Mouse (Mus musculus) forebrain, embryonic 13.5 days (tissue): Measurements from ENCODE around the gene Gm20388. TPM values are rescaled to one million over a fixed set of nuclear protein-coding genes. Genes with fewer than 3 reads are reported as not detected.

Experiments used
- ATAC-seq: fragments of 200-750 bp; cut with Nextera tagmentation; 2 replicates; pipeline ENCODE4 v1.8.0; 2017
- H3K27ac ChIP-seq: fragments of 300-500 bp; sonication (generic); 2 replicates; pipeline ENCODE4 v1.5.1; 2015; ENCODE audit warnings: inconsistent platforms, mild to moderate bottlenecking, moderate library complexity
- H3K27me3 ChIP-seq: fragments of 300-500 bp; sonication (generic); 2 replicates; pipeline ENCODE4 v1.6.1; 2015; ENCODE audit warnings: mild to moderate bottlenecking, inconsistent platforms
- H3K36me3 ChIP-seq: fragments of 300-500 bp; sonication (generic); 2 replicates; pipeline ENCODE4 v1.6.1; 2015; ENCODE audit warnings: mild to moderate bottlenecking, inconsistent platforms; ENCODE audit not compliant: poor library complexity, severe bottlenecking
- H3K4me1 ChIP-seq: fragments of 300-500 bp; sonication (generic); 2 replicates; pipeline ENCODE4 v1.6.1; 2015; ENCODE audit warnings: inconsistent platforms
- H3K4me2 ChIP-seq: fragments of 300-500 bp; sonication (generic); 2 replicates; pipeline ENCODE4 v1.6.1; 2015; ENCODE audit warnings: inconsistent platforms, mild to moderate bottlenecking, moderate library complexity
- H3K4me3 ChIP-seq: fragments of 300-500 bp; sonication (generic); 2 replicates; pipeline ENCODE4 v1.5.1; 2015; ENCODE audit warnings: mild to moderate bottlenecking, inconsistent platforms
- H3K9ac ChIP-seq: fragments of 300-500 bp; sonication (generic); 2 replicates; pipeline ENCODE4 v1.6.1; 2015; ENCODE audit warnings: mild to moderate bottlenecking, inconsistent platforms
- H3K9me3 ChIP-seq: fragments of 300-500 bp; sonication (generic); replicated peaks from 2 replicates; pipeline ENCODE4 v1.6.1; 2016; ENCODE audit warnings: inconsistent platforms
- WGBS: fragments of 180-500 bp; shearing (Covaris S2); methylation state at CpG from one replicate; pipeline ENCODE4 v1.1.7; 2015; 5-methylcytosine and 5-hydroxymethylcytosine counted together
- polyA plus RNA-seq: library from polyadenylated mRNA; unstranded; fragments of >200 nt; fragmentation: Nextera tagmentation; extraction: Ambion mirVana; gene quantifications from 2 replicates; pipeline ENCODE4 v1.2.1, GENCODE M21; 2015

The Gm20388 gene
- polyA plus RNA-seq, 1 experiment from 2014 or later, result 5.6 TPM

- no peaks in the 10 kb centered on the region for H3K36me3 ChIP-seq
- WGBS, result 81% methylated on average over 5 of the region's 5 CpGs
- ATAC-seq, result no peak
- no peak overlapping the region for H3K4me2 ChIP-seq
- H3K4me3 ChIP-seq, result no peak overlapping the region
- no peak overlapping the region for H3K27ac ChIP-seq
- no peaks in the 10 kb centered on the region for H3K9me3 ChIP-seq
- H3K4me1 ChIP-seq, result 0 out of 2 replicates have a peak, but pooled peaks cover 8% of the 10 kb centered on the region
- no peaks in the 10 kb centered on the region for H3K27me3 ChIP-seq
- H3K9ac ChIP-seq, result no peak overlapping the region
Observed at GRCm38 (mm10) chr8:121168033-121168432, 1257.4 kb downstream of the Gm20388 start.

GRCm38 (mm10) chr8:121170116-121170515 lies 1259.5 kb downstream of the Gm20388 start:
- H3K4me2 ChIP-seq, result no peak overlapping the region
- H3K27me3 ChIP-seq, result no peaks in the 10 kb centered on the region
- H3K36me3 ChIP-seq, result no peaks in the 10 kb centered on the region
- H3K4me1 ChIP-seq, result peaks cover 7% of the 10 kb centered on the region; the same call in 1 of the 2 replicates
- ATAC-seq, result no peak
- no peak overlapping the region for H3K4me3 ChIP-seq
- WGBS, result 57% methylated on average over 7 of the region's 7 CpGs
- no peak overlapping the region for H3K9ac ChIP-seq
- H3K9me3 ChIP-seq, result no peaks in the 10 kb centered on the region
- H3K27ac ChIP-seq, result no peak overlapping the region

GRCm38 (mm10) chr8:121170626-121171552 lies 1260.2 kb downstream of the Gm20388 start:
- H3K9me3 ChIP-seq, result no peaks in the 10 kb centered on the region
- H3K4me2 ChIP-seq, result no peak overlapping the region
- H3K36me3 ChIP-seq, result no peaks in the 10 kb centered on the region
- no peak for ATAC-seq
- H3K27ac ChIP-seq, result no peak overlapping the region
- H3K27me3 ChIP-seq, result no peaks in the 10 kb centered on the region
- no peak overlapping the region for H3K4me3 ChIP-seq
- H3K9ac ChIP-seq, result no peak overlapping the region
- H3K4me1 ChIP-seq, result peaks cover 15% of the 10 kb centered on the region
- 75% methylated on average over 27 of the region's 27 CpGs for WGBS

- no peaks in the 10 kb centered on the region for H3K9me3 ChIP-seq
- no peaks in the 10 kb centered on the region for H3K27me3 ChIP-seq
- 83% methylated on average over 8 of the region's 8 CpGs for WGBS
- no peak overlapping the region for H3K4me3 ChIP-seq
- no peak overlapping the region for H3K27ac ChIP-seq
- H3K36me3 ChIP-seq, result no peaks in the 10 kb centered on the region
- H3K4me1 ChIP-seq, result peaks cover 16% of the 10 kb centered on the region
- H3K4me2 ChIP-seq, result no peak overlapping the region
- no peak overlapping the region for H3K9ac ChIP-seq
- ATAC-seq, result no peak
Observed at GRCm38 (mm10) chr8:121172567-121172966, 1261.9 kb downstream of the Gm20388 start.

GRCm38 (mm10) chr8:121174178-121174577 lies 1263.5 kb downstream of the Gm20388 start:
- no peak overlapping the region for H3K4me2 ChIP-seq
- no peaks in the 10 kb centered on the region for H3K9me3 ChIP-seq
- H3K27ac ChIP-seq, result no peak overlapping the region
- 70% methylated on average over 10 of the region's 10 CpGs for WGBS
- H3K27me3 ChIP-seq, result peaks cover 3% of the 10 kb centered on the region; the same call in 1 of the 2 replicates
- no peak overlapping the region for H3K9ac ChIP-seq
- H3K4me1 ChIP-seq, result peaks cover 16% of the 10 kb centered on the region
- no peak for ATAC-seq
- no peak overlapping the region for H3K4me3 ChIP-seq
- H3K36me3 ChIP-seq, result no peaks in the 10 kb centered on the region

- Histone ChIP-seq H3K27ac (no peak overlapping the region), H3K9ac (no peak overlapping the region), H3K4me3 (no peak overlapping the region), H3K36me3 (no peaks in the 10 kb centered on the region), H3K4me1 (peaks cover 16% of the 10 kb centered on the region), H3K9me3 (no peaks in the 10 kb centered on the region), H3K27me3 (peaks cover 3% of the 10 kb centered on the region; the same call in 1 of the 2 replicates), H3K4me2 (no peak overlapping the region)
- ATAC-seq, result no peak
- 41% methylated on average over 28 of the region's 30 CpGs for WGBS
Observed at GRCm38 (mm10) chr8:121174721-121175539, 1264.3 kb downstream of the Gm20388 start.

GRCm38 (mm10) chr8:121175540-121176090 lies 1265.0 kb downstream of the Gm20388 start:
- no peaks in the 10 kb centered on the region for H3K9me3 ChIP-seq
- no peak overlapping the region for H3K4me3 ChIP-seq
- no peak overlapping the region for H3K4me2 ChIP-seq
- no peaks in the 10 kb centered on the region for H3K36me3 ChIP-seq
- ATAC-seq, result no peak
- 69% methylated on average over 8 of the region's 8 CpGs for WGBS
- H3K27me3 ChIP-seq, result peaks cover 3% of the 10 kb centered on the region; the same call in 1 of the 2 replicates
- peaks cover 20% of the 10 kb centered on the region for H3K4me1 ChIP-seq
- H3K9ac ChIP-seq, result no peak overlapping the region
- no peak overlapping the region for H3K27ac ChIP-seq

- no peak overlapping the region for H3K9ac ChIP-seq
- H3K27ac ChIP-seq, result no peak overlapping the region
- H3K4me3 ChIP-seq, result no peak overlapping the region
- H3K9me3 ChIP-seq, result no peaks in the 10 kb centered on the region
- H3K27me3 ChIP-seq, result peaks cover 3% of the 10 kb centered on the region; the same call in 1 of the 2 replicates
- H3K4me2 ChIP-seq, result no peak overlapping the region
- no peaks in the 10 kb centered on the region for H3K36me3 ChIP-seq
- WGBS, result 33% methylated on average over 3 of the region's 3 CpGs
- ATAC-seq, result 0 out of 2 replicates have a peak, but pooled peaks have one; percentile 61
- H3K4me1 ChIP-seq, result peaks cover 27% of the 10 kb centered on the region
Observed at GRCm38 (mm10) chr8:121176291-121176690, 1265.7 kb downstream of the Gm20388 start.

GRCm38 (mm10) chr8:121180474-121181284 lies 1270.0 kb downstream of the Gm20388 start:
- WGBS, result 22% methylated on average over 21 of the region's 21 CpGs
- Histone ChIP-seq H3K9me3 (no peaks in the 10 kb centered on the region), H3K27ac (0 out of 2 replicates have a peak overlapping the region, but pooled peaks have one; percentile 19), H3K4me2 (peak overlapping the region; percentile 41), H3K9ac (no peak overlapping the region), H3K27me3 (peaks cover 6% of the 10 kb centered on the region), H3K36me3 (no peaks in the 10 kb centered on the region), H3K4me1 (peaks cover 15% of the 10 kb centered on the region), H3K4me3 (no peak overlapping the region)
- peak; percentile 45; the same call in 1 of the 2 replicates for ATAC-seq

GRCm38 (mm10) chr8:121181285-121181884 lies 1270.7 kb downstream of the Gm20388 start:
- no peak overlapping the region for H3K9ac ChIP-seq
- H3K4me3 ChIP-seq, result no peak overlapping the region
- no peak for ATAC-seq
- no peaks in the 10 kb centered on the region for H3K9me3 ChIP-seq
- H3K4me2 ChIP-seq, result peak overlapping the region; percentile 41; the same call in 1 of the 2 replicates
- peak overlapping the region; percentile 19; the same call in 1 of the 2 replicates for H3K27ac ChIP-seq
- H3K4me1 ChIP-seq, result peaks cover 11% of the 10 kb centered on the region
- H3K36me3 ChIP-seq, result no peaks in the 10 kb centered on the region
- 77% methylated on average over 10 of the region's 10 CpGs for WGBS
- peaks cover 6% of the 10 kb centered on the region for H3K27me3 ChIP-seq
